In the genomic region with DNA sequence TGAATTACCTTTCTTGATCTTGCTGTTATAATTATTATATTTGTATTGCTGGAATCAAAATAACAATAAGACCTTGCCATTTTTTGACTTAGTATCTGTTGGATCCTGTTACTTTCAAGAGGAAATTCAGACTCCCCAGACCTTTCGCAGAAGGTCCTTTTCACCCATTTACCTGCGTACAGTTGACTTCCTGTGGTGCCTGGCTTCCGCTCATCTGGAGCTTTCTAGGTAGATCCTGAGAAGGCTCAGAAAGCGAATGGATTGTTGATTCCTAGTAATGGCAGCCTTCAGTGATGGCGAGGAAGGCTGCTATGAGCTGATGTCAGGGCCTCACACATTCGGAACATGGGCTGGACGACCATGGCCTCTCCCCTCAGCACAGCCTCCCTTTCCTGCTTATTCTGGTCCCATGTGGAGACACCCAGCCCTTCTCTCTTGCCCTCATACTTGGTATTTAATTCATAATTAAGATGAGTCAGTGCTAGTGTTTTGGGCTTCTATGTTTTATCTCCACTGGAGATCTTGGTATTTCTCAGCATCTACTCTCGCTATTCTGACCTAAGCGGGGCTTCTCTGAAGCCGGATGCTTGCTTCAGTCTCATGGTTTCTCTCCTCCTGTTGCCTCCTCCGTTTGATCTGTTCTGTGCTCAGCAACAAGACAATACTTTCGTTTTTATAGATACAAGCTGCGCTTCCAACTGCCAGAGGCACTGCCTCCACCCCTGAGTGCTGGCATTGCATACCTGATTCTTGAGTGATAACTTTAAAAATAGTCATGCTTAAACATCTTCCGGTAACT, we compare ENCODE assay signal across 9 mouse cellular contexts. TPM values are rescaled to one million over a fixed set of nuclear protein-coding genes. Genes with fewer than 3 reads are reported as not detected.
DNase-seq lines count a peak whose midpoint lies in the region; ATAC-seq lines count a peak whose summit lies in the region.
"Had no signal": no experiment of that assay in that cellular context is flagged by ENCODE, and none has a peak within 500 bp of the region (broad histone marks: within the 10 kb centered on the region; RNA-seq: fewer than 3 reads in every experiment).

No protein-coding gene starts in this region.

- H3K27me3 ChIP-seq in heart, embryonic 15.5 days: no peaks in the 10 kb centered on the region
- no peaks in the 10 kb centered on the region for H3K27me3 ChIP-seq in embryonic facial prominence, embryonic 13.5 days
- H3K27me3 ChIP-seq in liver, embryonic 15.5 days: no peaks in the 10 kb centered on the region

- H3K9ac ChIP-seq in heart, embryonic 15.5 days: no peak overlapping the region
- H3K9ac ChIP-seq in embryonic facial prominence, embryonic 13.5 days: no peak overlapping the region
- H3K9ac ChIP-seq in liver, embryonic 15.5 days: peak overlapping the region; percentile 86; the same call in 1 of the 2 replicates

- H3K4me2 ChIP-seq in heart, embryonic 15.5 days: peak overlapping the region; percentile 79
- H3K4me2 ChIP-seq in embryonic facial prominence, embryonic 13.5 days: peak overlapping the region; percentile 80
- peak overlapping the region; percentile 84 for H3K4me2 ChIP-seq in liver, embryonic 15.5 days

- H3K4me1 ChIP-seq in heart, embryonic 15.5 days (replicated peaks): peaks cover 11% of the 10 kb centered on the region
- H3K4me1 ChIP-seq in embryonic facial prominence, embryonic 13.5 days: peaks cover 11% of the 10 kb centered on the region
- peaks cover 24% of the 10 kb centered on the region for H3K4me1 ChIP-seq in liver, embryonic 15.5 days (replicated peaks)

- no peak for DNase-seq in heart, adult 8-10 months (ENCODE audit: low spot score)
- DNase-seq in CD4-positive, CD25-positive, alpha-beta regulatory T cell, adult 2 months (ENCODE audit: low read depth, low spot score): peak; percentile 62
- no peak for DNase-seq in natural killer cell, adult 2 months (ENCODE audit: low spot score in 2 of 2)
- no peak for DNase-seq in kidney, adult 8-10 months
- DNase-seq in gastrocnemius, adult 8-10 months (ENCODE audit: low spot score in 2 of 2): no peak
- DNase-seq: kidney, postnatal 36 days had no signal

- H3K36me3 ChIP-seq in heart, embryonic 15.5 days: peaks cover 43% of the 10 kb centered on the region
- peaks cover 54% of the 10 kb centered on the region for H3K36me3 ChIP-seq in embryonic facial prominence, embryonic 13.5 days
- peaks cover 59% of the 10 kb centered on the region for H3K36me3 ChIP-seq in liver, embryonic 15.5 days (replicated peaks)

- H3K27ac ChIP-seq in heart, embryonic 15.5 days: no peak overlapping the region
- H3K27ac ChIP-seq in embryonic facial prominence, embryonic 13.5 days: no peak overlapping the region
- H3K27ac ChIP-seq in liver, embryonic 15.5 days (replicated peaks): no peak overlapping the region

- WGBS in heart, embryonic 15.5 days: 90% methylated on average over 14 of the region's 14 CpGs
- WGBS in embryonic facial prominence, embryonic 13.5 days: 88% methylated on average over 14 of the region's 14 CpGs
- 81% methylated on average over 14 of the region's 14 CpGs for WGBS in liver, embryonic 15.5 days (ENCODE audit: insufficient replicate concordance)

- H3K4me3 ChIP-seq in heart, embryonic 15.5 days: peak overlapping the region; percentile 84; the same call in 1 of the 2 replicates
- peak overlapping the region; percentile 99 for H3K4me3 ChIP-seq in embryonic facial prominence, embryonic 13.5 days
- H3K4me3 ChIP-seq in liver, embryonic 15.5 days (replicated peaks): peak overlapping the region; percentile 98

- H3K9me3 ChIP-seq in heart, embryonic 15.5 days (replicated peaks): no peaks in the 10 kb centered on the region
- no peaks in the 10 kb centered on the region for H3K9me3 ChIP-seq in embryonic facial prominence, embryonic 13.5 days
- H3K9me3 ChIP-seq in liver, embryonic 15.5 days (replicated peaks): no peaks in the 10 kb centered on the region

- ATAC-seq in heart, embryonic 15.5 days (replicated peaks; ENCODE audit: insufficient number of reproducible peaks, insufficient read depth, low FRiP score, low read depth): no peak
- no peak for ATAC-seq in embryonic facial prominence, embryonic 13.5 days (ENCODE audit: insufficient number of reproducible peaks, insufficient read depth, low FRiP score, low TSS enrichment, low read depth)
- ATAC-seq in liver, embryonic 15.5 days (ENCODE audit: insufficient read depth): no peak

RNA-seq across cellular contexts. Expression of a gene that starts 1.6 kb away (rescaled TPM):
- polyA plus RNA-seq in heart, embryonic 15.5 days (2015; fragmentation: Nextera tagmentation; extraction: Ambion mirVana): 16.7 and 20.4 TPM in 2 replicates
- 10 to 100 TPM; 17.7 to 24.8 (median 20.2) TPM for total RNA-seq in heart, adult 8-10 months (2022)
- 43.2 and 44.3 TPM in 2 replicates for polyA plus RNA-seq in embryonic facial prominence, embryonic 13.5 days (2015; fragmentation: Nextera tagmentation; extraction: Ambion mirVana)
- 13.2 and 14.0 TPM in 2 replicates for polyA plus RNA-seq in liver, embryonic 15.5 days (2015; fragmentation: Nextera tagmentation; extraction: Ambion mirVana)
- total RNA-seq in gastrocnemius, adult 8-10 months (2022): 10 to 100 TPM; 20.3 to 27.5 (median 23.8) TPM

RNA-seq across cellular contexts. Expression of a gene that starts 13.6 kb away (rescaled TPM):
- 37.9 and 38.2 TPM in 2 replicates for polyA plus RNA-seq in heart, embryonic 15.5 days (2015; fragmentation: Nextera tagmentation; extraction: Ambion mirVana)
- 10 to 100 TPM; 10.1 to 12.8 (median 11.7) TPM for total RNA-seq in heart, adult 8-10 months (2022)
- 76.3 and 76.5 TPM in 2 replicates for polyA plus RNA-seq in embryonic facial prominence, embryonic 13.5 days (2015; fragmentation: Nextera tagmentation; extraction: Ambion mirVana)
- polyA plus RNA-seq in liver, embryonic 15.5 days (2015; fragmentation: Nextera tagmentation; extraction: Ambion mirVana): 13.3 and 14.7 TPM in 2 replicates
- 10 to 100 TPM in 1 of 4 experiments, 1 to 10 TPM in 3; 7.8 to 11.9 (median 8.7) TPM for total RNA-seq in gastrocnemius, adult 8-10 months (2022)

RNA-seq across cellular contexts. Expression of a gene that starts 36.7 kb away (rescaled TPM):
- polyA plus RNA-seq in heart, embryonic 15.5 days (2015; fragmentation: Nextera tagmentation; extraction: Ambion mirVana): 16.5 and 23.4 TPM in 2 replicates
- total RNA-seq in heart, adult 8-10 months (2022): 1 to 10 TPM; 8.0 to 9.1 (median 8.8) TPM
- 34.3 and 35.1 TPM in 2 replicates for polyA plus RNA-seq in embryonic facial prominence, embryonic 13.5 days (2015; fragmentation: Nextera tagmentation; extraction: Ambion mirVana)
- 5.9 and 6.9 TPM in 2 replicates for polyA plus RNA-seq in liver, embryonic 15.5 days (2015; fragmentation: Nextera tagmentation; extraction: Ambion mirVana)
- total RNA-seq in gastrocnemius, adult 8-10 months (2022): 1 to 10 TPM; 4.8 to 5.8 (median 5.1) TPM

RNA-seq across cellular contexts. Expression of a gene that starts 56.5 kb away (rescaled TPM):
- polyA plus RNA-seq in heart, embryonic 15.5 days (2015; fragmentation: Nextera tagmentation; extraction: Ambion mirVana): 50.5 and 54.9 TPM in 2 replicates
- total RNA-seq in heart, adult 8-10 months (2022): 10 to 100 TPM; 37.8 to 39.8 (median 39.2) TPM
- 71.5 and 73.7 TPM in 2 replicates for polyA plus RNA-seq in embryonic facial prominence, embryonic 13.5 days (2015; fragmentation: Nextera tagmentation; extraction: Ambion mirVana)
- polyA plus RNA-seq in liver, embryonic 15.5 days (2015; fragmentation: Nextera tagmentation; extraction: Ambion mirVana): 10.7 and 11.3 TPM in 2 replicates
- total RNA-seq in gastrocnemius, adult 8-10 months (2022): 10 to 100 TPM; 28.4 to 32.8 (median 30.8) TPM
